Mouse (Mus musculus): ENCODE measurements around the gene Triobp.

Triobp gene

DNA sequence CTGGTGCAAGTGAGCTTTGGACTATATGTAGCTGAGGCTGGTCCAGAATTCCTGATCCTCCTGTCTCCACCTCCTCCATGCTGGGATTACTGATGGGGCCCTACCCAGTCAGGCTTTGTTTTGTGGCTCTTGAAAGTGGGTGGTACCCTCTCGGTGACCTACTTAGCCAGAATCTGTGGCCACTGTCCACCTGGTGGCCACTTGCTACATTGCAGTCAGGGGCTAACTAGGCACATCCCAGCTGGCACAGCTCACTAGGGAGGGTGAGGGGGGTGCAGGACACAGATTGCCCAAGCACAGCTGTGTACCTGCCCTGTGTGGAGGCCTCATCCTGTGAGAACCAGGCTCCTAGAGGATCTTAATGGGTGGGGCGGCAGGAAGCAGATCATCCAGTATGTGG lies 15.4 kb downstream of the Triobp start:
- peak in 1 of 2 experiments; percentile 57 for DNase-seq (ENCODE audit: low spot score in 2 of 2)

- DNase-seq (ENCODE audit: low spot score in 2 of 2): no peak
These were observed 24.1 kb downstream of the Triobp start for GRCm38 (mm10) chr15:78971626-78972025.

GRCm38 (mm10) chr15:78973950-78974349 lies 26.4 kb downstream of the Triobp start:
- DNase-seq (ENCODE audit: low spot score in 2 of 2): no peak

- DNase-seq (ENCODE audit: low spot score in 2 of 2): no peak
These were observed 30.2 kb downstream of the Triobp start for GRCm38 (mm10) chr15:78977676-78978159.

- peak in 1 of 2 experiments; percentile 29 for DNase-seq (ENCODE audit: low spot score in 2 of 2)
These were observed 31.4 kb downstream of the Triobp start for GRCm38 (mm10) chr15:78978875-78979274.

GRCm38 (mm10) chr15:78980084-78980483 lies 32.6 kb downstream of the Triobp start:
- DNase-seq (ENCODE audit: low spot score in 2 of 2): no peak

DNA sequence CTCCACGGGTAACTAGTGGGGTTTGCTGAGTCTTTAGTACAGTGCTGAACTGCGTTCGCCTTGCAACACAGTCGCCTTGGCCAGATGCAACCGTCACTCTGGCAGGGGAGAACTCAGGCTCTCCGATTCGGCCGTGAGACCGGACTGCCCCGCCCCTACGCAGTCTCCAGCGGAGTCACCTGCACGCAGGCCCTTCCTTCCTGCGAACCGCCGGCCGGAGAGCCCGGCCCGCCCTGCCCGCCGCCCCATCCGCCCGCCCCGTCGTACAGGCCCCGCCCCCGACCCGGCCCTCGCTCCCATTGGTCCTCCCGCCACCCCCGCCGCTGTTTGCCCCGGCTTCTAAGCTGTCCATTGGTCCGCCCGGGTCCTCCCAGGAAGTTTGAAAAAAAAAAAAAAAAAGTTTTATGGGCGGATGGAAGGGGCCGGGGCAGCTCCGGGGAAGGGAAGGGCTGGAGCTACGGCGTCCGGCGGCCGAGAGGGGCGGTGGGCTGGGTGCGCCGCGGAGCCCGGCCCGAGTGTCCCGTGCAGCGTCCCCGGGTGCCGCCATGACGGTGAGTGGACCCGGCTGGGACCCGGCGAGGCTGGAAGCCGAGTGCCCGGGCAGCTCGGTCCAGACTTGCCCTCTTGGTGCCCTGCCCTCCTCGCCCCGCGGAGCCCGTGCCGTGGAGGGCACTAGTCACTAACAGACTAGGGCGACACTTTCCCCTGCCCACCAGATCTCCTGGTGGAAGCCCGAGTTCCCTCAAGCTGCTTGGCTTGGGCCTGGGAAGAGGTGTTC lies 35.3 kb downstream of the Triobp start:
- DNase-seq (ENCODE audit: low spot score in 2 of 2): peak; percentile 77 to 81

DNA sequence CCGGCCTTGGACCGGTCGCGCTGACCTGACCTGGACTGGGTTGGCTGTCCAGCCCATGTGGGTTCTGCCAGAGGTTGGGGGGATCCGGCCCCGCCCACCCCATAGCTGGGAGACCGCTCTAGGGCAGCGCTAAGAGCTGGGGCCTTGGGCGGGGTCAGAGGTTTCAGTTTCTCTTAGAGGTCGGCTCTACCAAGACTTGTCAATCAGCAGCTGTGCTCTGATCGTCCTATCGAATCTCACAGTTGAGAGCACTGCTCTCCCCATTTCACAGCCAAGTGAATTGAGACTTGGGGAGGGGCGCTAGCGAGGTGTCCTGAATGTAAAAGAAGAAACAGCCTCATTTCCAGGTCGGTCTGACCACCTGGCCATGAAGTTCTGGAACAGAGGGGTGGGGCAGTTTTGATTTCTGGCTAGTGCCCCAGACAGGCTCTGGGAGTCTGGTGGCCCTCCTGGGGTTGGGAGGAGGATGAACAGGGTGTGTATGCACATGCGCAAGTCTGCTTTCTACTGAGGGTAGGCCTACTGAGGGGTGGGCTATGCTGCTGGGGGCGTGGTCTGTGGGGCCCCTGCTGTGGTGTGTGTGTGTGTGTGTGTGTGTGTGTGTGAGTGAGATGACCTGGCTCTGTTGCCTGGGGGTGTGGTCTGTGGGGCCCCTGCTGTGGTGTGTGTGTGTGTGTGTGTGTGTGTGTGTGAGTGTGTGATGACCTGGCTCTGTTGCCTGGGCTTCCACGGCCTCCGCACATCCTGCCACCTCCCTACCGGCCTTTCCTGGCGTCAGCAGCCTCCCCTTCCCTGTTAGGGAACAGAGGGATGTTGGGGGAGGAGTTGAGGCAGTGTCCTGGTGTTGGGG lies 36.1 kb downstream of the Triobp start:
- peak; percentile 38 to 51 for DNase-seq (ENCODE audit: low spot score in 2 of 2)

DNA sequence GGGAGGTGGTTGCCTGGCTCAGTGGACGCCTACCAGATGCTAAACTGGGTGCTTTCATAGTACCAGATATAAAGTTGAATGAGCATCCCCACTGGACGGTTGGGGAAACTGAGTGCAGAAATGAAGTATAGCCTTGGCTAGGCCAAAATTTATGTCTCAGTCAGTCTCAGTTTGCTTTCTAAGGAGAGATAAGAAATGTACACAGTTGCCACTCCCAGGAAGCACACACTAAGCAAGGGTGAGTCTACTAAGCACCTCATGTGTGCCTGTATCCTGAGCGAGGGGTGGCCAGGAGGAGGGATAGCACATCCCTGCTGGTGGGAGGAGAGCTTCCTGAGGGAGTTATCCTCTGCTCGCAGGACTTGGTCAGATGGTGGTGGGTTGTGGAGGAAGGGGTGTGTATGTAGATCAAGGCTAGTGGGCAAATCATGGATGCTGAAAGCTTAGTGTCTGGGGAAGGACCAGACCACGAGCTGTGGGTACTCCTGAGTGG lies 36.8 kb downstream of the Triobp start:
- DNase-seq (ENCODE audit: low spot score in 2 of 2): no peak

- DNase-seq (ENCODE audit: low spot score in 2 of 2): no peak
These were observed 39.2 kb downstream of the Triobp start for GRCm38 (mm10) chr15:78986536-78987220.

GRCm38 (mm10) chr15:78988499-78988971 lies 41.0 kb downstream of the Triobp start:
- DNase-seq (ENCODE audit: low spot score in 2 of 2): no peak

GRCm38 (mm10) chr15:78989152-78990092 lies 41.9 kb downstream of the Triobp start:
- no peak for DNase-seq (ENCODE audit: low spot score in 2 of 2)

DNA sequence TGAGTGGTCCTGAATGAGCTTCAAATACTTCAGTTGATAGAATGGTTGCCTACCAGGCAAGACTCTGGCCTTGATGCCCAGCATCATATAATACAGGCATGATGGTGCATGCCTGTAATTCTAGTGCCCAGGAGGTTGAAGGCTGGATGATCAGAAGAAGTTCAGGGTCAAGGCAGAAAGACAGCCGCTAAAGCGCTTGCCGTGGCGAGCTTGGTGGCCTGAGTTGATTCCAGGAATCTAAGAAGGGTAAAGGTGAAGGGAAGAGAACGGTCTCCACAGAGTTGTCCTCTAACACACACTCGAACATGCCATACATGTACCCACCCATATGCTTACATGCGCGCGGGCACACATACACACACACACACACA lies 42.6 kb downstream of the Triobp start:
- DNase-seq (ENCODE audit: low spot score in 2 of 2): no peak

DNA sequence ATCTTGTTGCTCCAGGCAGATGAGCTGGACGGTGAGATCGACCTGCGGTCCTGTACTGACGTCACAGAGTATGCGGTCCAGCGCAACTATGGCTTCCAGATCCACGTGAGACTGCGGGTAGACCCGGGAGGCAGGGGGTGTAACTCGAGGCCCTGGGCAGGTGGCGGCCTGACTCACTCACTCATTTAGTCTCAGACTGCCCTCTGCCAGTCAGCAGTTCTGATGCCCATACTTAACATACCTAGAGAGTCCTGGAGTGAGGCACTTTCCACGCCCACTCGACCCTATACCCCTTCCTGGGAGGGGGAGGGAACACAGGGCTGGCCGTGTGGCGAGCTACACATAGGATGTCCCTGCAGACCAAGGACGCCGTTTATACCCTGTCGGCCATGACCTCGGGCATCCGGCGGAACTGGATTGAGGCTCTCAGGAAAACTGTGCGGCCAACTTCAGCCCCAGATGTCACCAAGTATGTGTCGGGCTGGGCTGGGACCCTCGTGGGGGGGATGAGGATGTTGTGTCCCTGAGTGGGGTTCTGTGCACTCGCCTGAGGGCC lies 43.5 kb downstream of the Triobp start:
- no peak for DNase-seq (ENCODE audit: low spot score in 2 of 2)

GRCm38 (mm10) chr15:78992235-78992634 lies 44.7 kb downstream of the Triobp start:
- DNase-seq (ENCODE audit: low spot score in 2 of 2): no peak

- no peak for DNase-seq (ENCODE audit: low spot score in 2 of 2)
These were observed 45.4 kb downstream of the Triobp start for GRCm38 (mm10) chr15:78992925-78993324.

DNA sequence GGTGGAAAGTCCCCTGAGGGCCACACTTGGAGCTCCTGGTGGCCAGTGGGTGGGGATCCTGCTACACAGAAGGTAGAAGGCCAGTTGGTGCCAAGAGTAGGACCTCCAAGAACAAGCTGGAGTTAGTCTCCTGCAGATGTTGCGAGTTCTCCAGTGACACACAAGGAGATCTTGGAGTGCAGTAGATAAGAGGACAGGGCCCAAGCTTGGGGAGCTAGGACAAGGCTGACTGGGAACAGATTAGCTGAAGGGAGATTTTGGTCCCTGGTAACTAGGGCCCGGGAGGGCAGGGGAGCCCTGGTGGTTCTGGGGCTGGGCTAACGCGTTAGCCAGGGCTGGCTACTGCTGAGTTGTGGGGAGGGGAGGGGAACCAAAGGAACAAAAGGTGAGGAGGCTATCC lies 48.4 kb downstream of the Triobp start:
- DNase-seq (ENCODE audit: low spot score in 2 of 2): no peak

DNA sequence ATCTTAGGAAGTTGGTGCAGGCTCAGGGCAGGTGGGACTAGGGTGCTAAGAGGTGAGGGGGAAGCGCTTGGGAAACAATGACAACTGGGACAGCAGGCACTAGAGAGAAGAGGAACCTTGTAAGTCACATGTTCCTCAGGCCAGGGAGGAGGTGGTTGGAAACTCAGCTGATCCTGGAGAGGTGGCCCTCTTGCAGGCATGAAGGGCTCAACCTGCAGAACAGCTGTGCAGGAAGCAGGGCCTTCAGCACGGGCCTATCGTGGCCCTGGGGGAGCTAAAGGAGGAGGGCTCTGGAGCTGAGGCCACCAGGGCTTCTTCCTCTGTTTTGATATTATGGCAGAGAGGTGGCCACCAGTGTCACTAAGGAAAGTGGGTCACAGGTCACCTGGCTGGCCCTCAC lies 49.1 kb downstream of the Triobp start:
- DNase-seq (ENCODE audit: low spot score in 2 of 2): no peak

- no peak for DNase-seq (ENCODE audit: low spot score in 2 of 2)
These were observed 50.8 kb downstream of the Triobp start for GRCm38 (mm10) chr15:78998348-78998747.

GRCm38 (mm10) chr15:78999586-78999985 lies 52.1 kb downstream of the Triobp start:
- DNase-seq (ENCODE audit: low spot score in 2 of 2): no peak

Data from spleen, postnatal 14 days (tissue).